Mouse (Mus musculus): ENCODE results near the gene Thsd7b. TPM values are rescaled to one million over a fixed set of nuclear protein-coding genes. Genes with fewer than 3 reads are reported as not detected.

Thsd7b gene
- total and polyA plus RNA-seq, 3 experiments = 0.08 to 0.23 (median 0.12) TPM

- Histone ChIP-seq H3K36me3 (ENCODE audit: control insufficient read depth, insufficient read depth, low read length) (no peaks in the 10 kb centered on the region), H3K27me3 (ENCODE audit: control insufficient read depth, insufficient read depth, low read length) (no peaks in the 10 kb centered on the region), H3K79me2 (replicated peaks; ENCODE audit: control insufficient read depth, insufficient read depth, low read length) (no peaks in the 10 kb centered on the region), H3K4me1 (ENCODE audit: control insufficient read depth, insufficient read depth, low read length) (no peaks in the 10 kb centered on the region), H3K27ac (no peak overlapping the region), H3K9ac (ENCODE audit: low read depth, low read length) (no peak overlapping the region), H3K4me3 (no peak overlapping the region)
- no peak for DNase-seq
- 82% methylated on average over 3 of the region's 3 CpGs for WGBS
- intact Hi-C loops (cut with DNase I) = loop anchor here (5.0 kb wide), 1 partner anchor 701 kb away; no protein-coding TSS in a partner anchor
- no peak for TF ChIP-seq POLR2A (IDR thresholded peaks at IDR 0.05; ENCODE audit: insufficient read depth, low read depth, low read length)
- peak; percentile 60 for TF ChIP-seq CTCF (IDR thresholded peaks at IDR 0.05)
- no peak for TF ChIP-seq EP300 (IDR thresholded peaks at IDR 0.05; ENCODE audit: insufficient read depth, low read depth, low read length)
Observed at GRCm38 (mm10) chr1:129491136-129491535, 218.0 kb downstream of the Thsd7b start.

- DNase-seq = no peak
- H3K27ac ChIP-seq = no peak overlapping the region
- no peak for TF ChIP-seq EP300 (IDR thresholded peaks at IDR 0.05; ENCODE audit: insufficient read depth, low read depth, low read length)
- no peak for TF ChIP-seq POLR2A (IDR thresholded peaks at IDR 0.05; ENCODE audit: insufficient read depth, low read depth, low read length)
- TF ChIP-seq CTCF (IDR thresholded peaks at IDR 0.05) = no peak
- no peak overlapping the region for H3K9ac ChIP-seq (ENCODE audit: low read depth, low read length)
- H3K4me1 ChIP-seq (ENCODE audit: control insufficient read depth, insufficient read depth, low read length) = no peaks in the 10 kb centered on the region
- no peaks in the 10 kb centered on the region for H3K27me3 ChIP-seq (ENCODE audit: control insufficient read depth, insufficient read depth, low read length)
- 72% methylated on average over 1 of the region's 1 CpGs for WGBS
- no peaks in the 10 kb centered on the region for H3K79me2 ChIP-seq (replicated peaks; ENCODE audit: control insufficient read depth, insufficient read depth, low read length)
- H3K4me3 ChIP-seq = no peak overlapping the region
- intact Hi-C loops (cut with DNase I) = loop anchor here (5.0 kb wide), 1 partner anchor 698 kb away; no protein-coding TSS in a partner anchor
- no peaks in the 10 kb centered on the region for H3K36me3 ChIP-seq (ENCODE audit: control insufficient read depth, insufficient read depth, low read length)
Observed at GRCm38 (mm10) chr1:129493929-129494328, 220.8 kb downstream of the Thsd7b start.

GRCm38 (mm10) chr1:129501707-129502106 lies 228.6 kb downstream of the Thsd7b start:
- no peak overlapping the region for H3K27ac ChIP-seq
- H3K79me2 ChIP-seq (replicated peaks; ENCODE audit: control insufficient read depth, insufficient read depth, low read length) = no peaks in the 10 kb centered on the region
- H3K4me3 ChIP-seq = no peak overlapping the region
- TF ChIP-seq CTCF (IDR thresholded peaks at IDR 0.05) (peak; percentile 8; the same call in 1 of the 2 replicates), EP300 (IDR thresholded peaks at IDR 0.05; ENCODE audit: insufficient read depth, low read depth, low read length) (no peak), POLR2A (IDR thresholded peaks at IDR 0.05; ENCODE audit: insufficient read depth, low read depth, low read length) (no peak)
- WGBS = 71% methylated on average over 3 of the region's 3 CpGs
- H3K4me1 ChIP-seq (ENCODE audit: control insufficient read depth, insufficient read depth, low read length) = no peaks in the 10 kb centered on the region
- DNase-seq = no peak
- intact Hi-C loops (cut with DNase I) = no loop called here
- H3K36me3 ChIP-seq (ENCODE audit: control insufficient read depth, insufficient read depth, low read length) = no peaks in the 10 kb centered on the region
- H3K9ac ChIP-seq (ENCODE audit: low read depth, low read length) = no peak overlapping the region
- H3K27me3 ChIP-seq (ENCODE audit: control insufficient read depth, insufficient read depth, low read length) = no peaks in the 10 kb centered on the region

- intact Hi-C loops (cut with DNase I) = no loop called here
- TF ChIP-seq EP300 (IDR thresholded peaks at IDR 0.05; ENCODE audit: insufficient read depth, low read depth, low read length) (no peak), POLR2A (IDR thresholded peaks at IDR 0.05; ENCODE audit: insufficient read depth, low read depth, low read length) (no peak), CTCF (IDR thresholded peaks at IDR 0.05) (no peak)
- no peak overlapping the region for H3K9ac ChIP-seq (ENCODE audit: low read depth, low read length)
- DNase-seq = no peak
- no peak overlapping the region for H3K4me3 ChIP-seq
- no peaks in the 10 kb centered on the region for H3K27me3 ChIP-seq (ENCODE audit: control insufficient read depth, insufficient read depth, low read length)
- no peaks in the 10 kb centered on the region for H3K4me1 ChIP-seq (ENCODE audit: control insufficient read depth, insufficient read depth, low read length)
- WGBS = 76% methylated on average over 1 of the region's 1 CpGs
- no peaks in the 10 kb centered on the region for H3K36me3 ChIP-seq (ENCODE audit: control insufficient read depth, insufficient read depth, low read length)
- H3K79me2 ChIP-seq (replicated peaks; ENCODE audit: control insufficient read depth, insufficient read depth, low read length) = no peaks in the 10 kb centered on the region
- no peak overlapping the region for H3K27ac ChIP-seq
Observed at GRCm38 (mm10) chr1:129516379-129516778, 243.3 kb downstream of the Thsd7b start.

- H3K27ac ChIP-seq = no peak overlapping the region
- no peak overlapping the region for H3K4me3 ChIP-seq
- WGBS = 91% methylated on average over 5 of the region's 5 CpGs
- no peaks in the 10 kb centered on the region for H3K27me3 ChIP-seq (ENCODE audit: control insufficient read depth, insufficient read depth, low read length)
- TF ChIP-seq POLR2A (IDR thresholded peaks at IDR 0.05; ENCODE audit: insufficient read depth, low read depth, low read length) (no peak), CTCF (IDR thresholded peaks at IDR 0.05) (no peak), EP300 (IDR thresholded peaks at IDR 0.05; ENCODE audit: insufficient read depth, low read depth, low read length) (no peak)
- H3K9ac ChIP-seq (ENCODE audit: low read depth, low read length) = no peak overlapping the region
- no peaks in the 10 kb centered on the region for H3K79me2 ChIP-seq (replicated peaks; ENCODE audit: control insufficient read depth, insufficient read depth, low read length)
- intact Hi-C loops (cut with DNase I) = no loop called here
- DNase-seq = no peak
- no peaks in the 10 kb centered on the region for H3K4me1 ChIP-seq (ENCODE audit: control insufficient read depth, insufficient read depth, low read length)
- no peaks in the 10 kb centered on the region for H3K36me3 ChIP-seq (ENCODE audit: control insufficient read depth, insufficient read depth, low read length)
Observed at GRCm38 (mm10) chr1:129519751-129520150, 246.6 kb downstream of the Thsd7b start.

GRCm38 (mm10) chr1:129526967-129527366 lies 253.9 kb downstream of the Thsd7b start:
- Histone ChIP-seq H3K27me3 (ENCODE audit: control insufficient read depth, insufficient read depth, low read length) (no peaks in the 10 kb centered on the region), H3K36me3 (ENCODE audit: control insufficient read depth, insufficient read depth, low read length) (no peaks in the 10 kb centered on the region), H3K4me3 (no peak overlapping the region), H3K9ac (ENCODE audit: low read depth, low read length) (no peak overlapping the region), H3K4me1 (ENCODE audit: control insufficient read depth, insufficient read depth, low read length) (no peaks in the 10 kb centered on the region), H3K79me2 (replicated peaks; ENCODE audit: control insufficient read depth, insufficient read depth, low read length) (no peaks in the 10 kb centered on the region), H3K27ac (no peak overlapping the region)
- 79% methylated on average over 2 of the region's 2 CpGs for WGBS
- intact Hi-C loops (cut with DNase I) = no loop called here
- DNase-seq = no peak
- TF ChIP-seq CTCF (IDR thresholded peaks at IDR 0.05) (no peak), EP300 (IDR thresholded peaks at IDR 0.05; ENCODE audit: insufficient read depth, low read depth, low read length) (no peak), POLR2A (IDR thresholded peaks at IDR 0.05; ENCODE audit: insufficient read depth, low read depth, low read length) (no peak)
